Mouse (Mus musculus) embryonic facial prominence, embryonic 10.5 days (tissue): ENCODE measurements at regions not wholly inside any gene's neighbourhood (a gene's known extent, or its start where the extent isn't known, plus 50 kb on each side); places are given as distances from the start of the nearest gene placed in this dataset.
"Not testable (repeated sequence)": the region's sequence is repeated elsewhere in the genome, so short reads cannot be mapped to it uniquely, and the experiment has no call there.

Experiments used
- DNase-seq: peaks from one replicate; pipeline ENCODE4 v3.0.0-alpha.2; 2017; ENCODE audit warnings: low spot score
- H3K27ac ChIP-seq: fragments of 300-500 bp; sonication (generic); replicated peaks from 2 replicates; pipeline ENCODE4 v1.5.1; 2016; ENCODE audit warnings: mild to moderate bottlenecking
- H3K27me3 ChIP-seq: fragments of 300-500 bp; sonication (generic); replicated peaks from 2 replicates; pipeline ENCODE4 v1.6.1; 2016; ENCODE audit warnings: low read depth, mild to moderate bottlenecking; ENCODE audit not compliant: poor library complexity, severe bottlenecking
- H3K36me3 ChIP-seq: fragments of 300-500 bp; sonication (generic); replicated peaks from 2 replicates; pipeline ENCODE4 v1.6.1; 2016; ENCODE audit warnings: mild to moderate bottlenecking, moderate library complexity
- H3K4me1 ChIP-seq: fragments of 300-500 bp; sonication (generic); 2 replicates; pipeline ENCODE4 v1.6.1; 2016
- H3K4me3 ChIP-seq: fragments of 300-500 bp; sonication (generic); 2 replicates; pipeline ENCODE4 v1.5.1; 2016; ENCODE audit warnings: mild to moderate bottlenecking, moderate library complexity
- H3K9me3 ChIP-seq: fragments of 300-500 bp; sonication (generic); 2 replicates; pipeline ENCODE4 v1.6.1; 2016; ENCODE audit warnings: mild to moderate bottlenecking
- WGBS: fragments of 180-500 bp; shearing (Covaris S2); methylation state at CpG from one replicate; pipeline ENCODE4 v1.1.7; 2016; 5-methylcytosine and 5-hydroxymethylcytosine counted together

DNA sequence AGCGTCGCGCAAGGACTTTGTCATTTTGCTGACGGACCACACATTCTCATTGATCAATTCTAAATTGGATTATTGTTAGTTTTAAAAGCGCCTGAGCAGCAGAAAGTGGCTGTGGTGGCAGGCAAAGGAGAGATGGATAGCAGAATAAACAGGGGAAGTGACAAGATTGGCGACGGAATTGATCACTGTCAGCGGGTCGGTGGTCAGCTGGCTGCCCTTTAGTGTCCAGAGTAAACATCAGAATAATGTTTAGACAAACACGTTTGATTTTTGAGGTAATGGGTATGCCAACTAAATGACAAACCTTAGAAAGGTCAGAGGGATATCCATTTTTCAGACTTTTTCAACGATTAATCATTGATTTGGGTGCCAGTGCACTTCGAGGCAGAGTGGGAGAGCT lies 292.2 kb downstream of the Setd4 start:
- H3K27me3 ChIP-seq: no peaks in the 10 kb centered on the region; the same call in 1 of the 2 replicates
- WGBS: 87% methylated on average over 12 of the region's 12 CpGs
- no peak for DNase-seq
- H3K36me3 ChIP-seq: no peaks in the 10 kb centered on the region
- H3K27ac ChIP-seq: no peak overlapping the region
- no peaks in the 10 kb centered on the region for H3K4me1 ChIP-seq
- no peak overlapping the region for H3K4me3 ChIP-seq
- peaks cover 10% of the 10 kb centered on the region for H3K9me3 ChIP-seq

DNA sequence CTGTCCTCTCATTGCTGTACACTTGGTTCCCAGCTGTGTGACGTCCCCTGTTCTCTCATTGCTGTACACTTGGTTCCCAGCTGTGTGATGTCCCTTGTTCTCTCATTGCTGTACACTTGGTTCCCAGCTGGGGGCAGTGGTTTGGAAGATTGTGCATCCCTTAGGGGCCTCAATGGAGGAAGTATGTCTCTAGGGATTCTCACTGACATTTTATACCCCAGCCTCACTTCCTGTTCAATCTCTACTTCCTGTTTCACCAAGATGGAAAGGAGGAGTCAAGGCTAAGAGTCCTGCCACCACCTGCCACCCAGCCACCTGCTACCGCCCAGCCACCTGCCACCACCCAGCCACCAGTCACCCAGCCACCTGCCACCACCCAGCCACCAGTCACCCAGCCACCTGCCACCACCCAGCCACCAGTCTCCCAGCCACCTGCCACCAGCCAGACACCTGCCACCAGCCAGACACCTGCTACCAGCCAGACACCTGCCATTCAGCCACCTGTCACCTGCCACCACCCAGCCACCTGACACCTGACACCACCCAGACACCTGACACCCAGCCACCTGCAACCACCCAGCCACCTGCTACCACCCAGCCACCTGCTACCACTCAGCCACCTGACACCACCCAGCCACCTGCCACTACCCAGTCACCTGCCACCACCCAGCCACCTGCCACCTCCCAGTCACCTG lies 295.1 kb downstream of the Setd4 start:
- H3K9me3 ChIP-seq: peaks cover 10% of the 10 kb centered on the region
- no peaks in the 10 kb centered on the region for H3K4me1 ChIP-seq
- 85% methylated on average over 2 of the region's 2 CpGs for WGBS
- H3K4me3 ChIP-seq: no peak overlapping the region
- no peak for DNase-seq
- H3K27me3 ChIP-seq: no peaks in the 10 kb centered on the region; the same call in 1 of the 2 replicates
- H3K27ac ChIP-seq: no peak overlapping the region
- H3K36me3 ChIP-seq: no peaks in the 10 kb centered on the region

DNA sequence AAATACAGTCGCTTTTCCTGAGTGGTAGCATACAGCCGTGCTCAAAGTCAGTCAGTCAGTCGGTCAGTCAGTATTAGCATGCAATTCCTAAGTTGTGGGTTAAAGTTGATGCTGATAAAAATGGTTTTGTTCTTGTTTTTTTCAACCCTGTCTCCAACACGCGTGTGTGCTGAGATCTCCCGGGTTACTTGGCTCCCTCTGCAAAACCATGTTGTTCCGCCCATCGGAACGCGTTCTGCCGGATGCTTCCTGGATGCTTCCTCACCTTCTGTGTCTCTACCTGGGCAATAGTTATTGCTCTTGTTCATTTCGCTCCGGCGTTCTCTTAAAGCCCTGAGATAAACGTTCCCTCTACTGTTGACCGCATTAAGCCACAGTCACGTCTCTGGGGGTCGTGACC lies 296.9 kb downstream of the Setd4 start:
- DNase-seq: no peak
- H3K27me3 ChIP-seq: no peaks in the 10 kb centered on the region
- 93% methylated on average over 18 of the region's 18 CpGs for WGBS
- no peak overlapping the region for H3K4me3 ChIP-seq
- peaks cover 5% of the 10 kb centered on the region; the same call in 1 of the 2 replicates for H3K4me1 ChIP-seq
- no peaks in the 10 kb centered on the region for H3K36me3 ChIP-seq
- H3K27ac ChIP-seq: no peak overlapping the region
- H3K9me3 ChIP-seq: peaks cover 10% of the 10 kb centered on the region

GRCm38 (mm10) chr16:93306140-93306539 lies 297.7 kb downstream of the Setd4 start:
- WGBS: 72% methylated on average over 7 of the region's 7 CpGs
- not testable (repeated sequence) for H3K4me1 ChIP-seq, H3K27ac ChIP-seq, H3K27me3 ChIP-seq, H3K36me3 ChIP-seq, H3K4me3 ChIP-seq, DNase-seq
- H3K9me3 ChIP-seq: peaks cover 10% of the 10 kb centered on the region

DNA sequence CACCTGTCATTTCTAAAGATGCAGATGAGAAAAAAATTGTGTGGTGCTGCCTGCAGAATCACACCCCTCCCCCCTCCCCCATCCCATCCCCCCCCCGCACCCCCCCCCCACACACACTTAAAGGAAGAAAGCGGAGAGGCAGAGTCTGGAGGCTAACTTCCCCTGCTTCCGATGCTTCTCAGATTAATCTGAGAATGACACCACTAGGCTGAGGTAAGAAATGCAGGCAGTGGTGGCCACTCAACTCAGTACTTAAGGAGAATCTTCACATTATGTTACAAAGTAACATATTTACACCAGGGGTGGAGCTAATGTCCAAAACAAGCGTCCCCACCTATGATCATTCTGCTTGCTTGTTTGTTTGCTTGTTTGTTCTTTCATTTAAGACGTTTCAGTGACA lies 309.4 kb downstream of the Setd4 start:
- Histone ChIP-seq H3K27me3 (peaks cover 39% of the 10 kb centered on the region), H3K27ac (no peak overlapping the region), H3K4me3 (no peak overlapping the region), H3K4me1 (peaks cover 15% of the 10 kb centered on the region), H3K9me3 (no peaks in the 10 kb centered on the region), H3K36me3 (no peaks in the 10 kb centered on the region)
- DNase-seq: no peak
- 35% methylated on average over 5 of the region's 5 CpGs for WGBS

GRCm38 (mm10) chr16:93292965-93293653 lies 310.8 kb downstream of the Setd4 start:
- Histone ChIP-seq H3K4me1 (peaks cover 15% of the 10 kb centered on the region), H3K9me3 (no peaks in the 10 kb centered on the region), H3K4me3 (no peak overlapping the region), H3K27ac (peak overlapping the region; percentile 66; the same call in 1 of the 2 replicates), H3K27me3 (peaks cover 41% of the 10 kb centered on the region), H3K36me3 (no peaks in the 10 kb centered on the region)
- 30% methylated on average over 13 of the region's 13 CpGs for WGBS
- peak; percentile 81 for DNase-seq

DNA sequence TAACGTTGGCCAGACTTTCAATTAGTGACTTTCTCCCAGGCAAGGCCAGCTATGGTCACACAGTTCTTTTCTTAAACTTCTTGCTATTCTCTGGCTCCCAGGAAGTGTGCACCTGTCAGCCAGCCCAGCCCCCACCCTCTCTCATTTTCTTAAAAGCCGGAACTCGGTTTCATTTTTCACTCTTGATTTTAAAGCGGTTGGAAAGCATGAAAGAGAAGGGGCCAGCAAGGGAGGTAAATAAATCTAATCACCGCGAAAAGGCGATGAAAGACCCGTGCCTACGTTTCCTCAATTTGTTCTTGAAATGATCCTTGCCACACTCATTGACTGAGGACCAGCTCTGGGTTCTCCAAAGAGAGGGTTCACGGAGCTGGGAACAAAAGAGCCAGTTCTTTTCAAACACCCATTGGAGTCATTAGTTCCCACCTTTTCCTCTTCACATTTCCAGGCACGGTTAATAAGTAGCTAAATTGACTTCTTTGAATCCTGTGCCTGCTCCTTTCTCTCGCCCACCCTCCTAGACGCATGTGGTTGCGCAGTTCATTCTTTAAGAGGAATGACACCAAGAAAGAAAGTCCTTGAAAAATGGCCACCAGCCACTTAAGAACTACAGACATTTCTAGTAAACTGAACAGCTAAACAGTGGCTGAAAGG lies 311.6 kb downstream of the Setd4 start:
- Histone ChIP-seq H3K27ac (0 out of 2 replicates have a peak overlapping the region, but pooled peaks have one; percentile 66), H3K4me1 (peaks cover 15% of the 10 kb centered on the region), H3K9me3 (no peaks in the 10 kb centered on the region), H3K27me3 (peaks cover 40% of the 10 kb centered on the region), H3K4me3 (no peak overlapping the region), H3K36me3 (no peaks in the 10 kb centered on the region)
- no peak for DNase-seq
- 56% methylated on average over 14 of the region's 14 CpGs for WGBS

DNA sequence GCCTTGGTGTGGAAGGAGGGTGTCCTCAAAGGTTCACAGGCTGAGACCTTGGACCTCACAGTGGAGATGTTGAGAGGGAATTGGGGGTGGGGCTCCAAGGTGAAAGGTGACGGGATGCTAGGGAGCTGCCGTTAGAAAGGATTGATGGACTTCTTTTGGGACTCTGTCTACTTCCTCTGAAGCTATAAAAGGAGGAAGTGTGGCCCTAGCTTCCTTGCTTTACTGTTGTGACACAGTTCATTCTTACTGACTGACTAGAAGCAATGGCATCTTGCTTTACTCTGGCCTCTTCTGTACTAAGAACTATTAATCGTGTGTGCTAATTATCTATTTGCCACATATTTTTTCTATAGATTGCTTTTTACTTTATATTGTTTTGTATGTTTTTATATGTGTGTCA lies 315.8 kb downstream of the Setd4 start:
- 79% methylated on average over 3 of the region's 3 CpGs for WGBS
- no peak for DNase-seq

DNA sequence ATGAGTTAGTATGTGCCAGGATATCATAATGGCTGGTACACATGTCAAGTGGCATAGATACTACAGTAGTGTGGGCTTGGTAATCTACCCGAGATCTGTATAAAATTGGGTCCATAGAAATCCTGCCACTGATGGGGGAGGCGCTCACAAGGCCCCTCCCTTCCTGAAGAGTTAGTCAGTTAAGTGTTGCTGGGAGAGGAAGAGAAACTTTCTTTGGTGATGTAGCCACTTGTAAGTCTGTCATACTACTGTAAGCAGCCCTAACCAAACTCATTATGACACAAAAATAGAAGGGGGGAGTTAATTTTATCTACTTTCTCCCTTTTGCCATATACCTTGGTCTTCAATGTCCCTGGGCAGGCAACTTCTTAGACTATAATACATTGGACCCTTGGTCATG lies 316.3 kb downstream of the Setd4 start:
- peaks cover 13% of the 10 kb centered on the region for H3K27me3 ChIP-seq
- 79% methylated on average over 2 of the region's 2 CpGs for WGBS
- peaks cover 6% of the 10 kb centered on the region for H3K4me1 ChIP-seq
- no peak overlapping the region for H3K27ac ChIP-seq
- no peak overlapping the region for H3K4me3 ChIP-seq
- no peaks in the 10 kb centered on the region for H3K9me3 ChIP-seq
- DNase-seq: no peak
- no peaks in the 10 kb centered on the region for H3K36me3 ChIP-seq

More for the DNA sequence above, 315.8 kb downstream of the Setd4 start:
- Histone ChIP-seq H3K27me3 (peaks cover 18% of the 10 kb centered on the region), H3K9me3 (no peaks in the 10 kb centered on the region), H3K36me3 (no peaks in the 10 kb centered on the region), H3K4me1 (peaks cover 12% of the 10 kb centered on the region), H3K4me3 (no peak overlapping the region), H3K27ac (no peak overlapping the region)

DNA sequence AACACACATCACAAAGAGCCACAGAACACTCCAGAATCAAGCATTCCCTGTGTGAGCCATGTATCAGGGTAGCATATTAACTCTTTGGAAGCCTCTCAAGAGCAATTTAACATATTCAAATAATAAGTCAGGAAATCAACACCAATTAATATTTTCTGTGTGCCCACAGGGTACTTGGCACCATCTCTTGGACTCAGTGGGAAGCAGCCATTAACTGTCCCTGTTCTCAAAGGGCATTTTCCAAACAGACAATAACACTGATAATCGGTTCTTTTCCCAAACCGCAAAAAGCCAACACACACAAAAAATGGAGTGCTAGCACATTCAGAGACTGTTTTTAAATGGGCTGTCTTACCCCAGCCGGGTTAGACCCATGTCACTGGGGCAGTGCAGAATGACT lies 317.0 kb downstream of the Setd4 start:
- WGBS: 92% methylated on average over 3 of the region's 3 CpGs
- H3K36me3 ChIP-seq: no peaks in the 10 kb centered on the region
- peaks cover 15% of the 10 kb centered on the region for H3K27me3 ChIP-seq
- H3K9me3 ChIP-seq: no peaks in the 10 kb centered on the region
- H3K4me3 ChIP-seq: no peak overlapping the region
- DNase-seq: no peak
- no peak overlapping the region for H3K27ac ChIP-seq
- no peaks in the 10 kb centered on the region for H3K4me1 ChIP-seq

GRCm38 (mm10) chr16:93285191-93285590 lies 318.7 kb downstream of the Setd4 start:
- Histone ChIP-seq H3K4me1 (no peaks in the 10 kb centered on the region), H3K27ac (no peak overlapping the region), H3K36me3 (no peaks in the 10 kb centered on the region), H3K9me3 (no peaks in the 10 kb centered on the region), H3K27me3 (peaks cover 12% of the 10 kb centered on the region), H3K4me3 (no peak overlapping the region)
- 91% methylated on average over 6 of the region's 6 CpGs for WGBS
- no peak for DNase-seq

DNA sequence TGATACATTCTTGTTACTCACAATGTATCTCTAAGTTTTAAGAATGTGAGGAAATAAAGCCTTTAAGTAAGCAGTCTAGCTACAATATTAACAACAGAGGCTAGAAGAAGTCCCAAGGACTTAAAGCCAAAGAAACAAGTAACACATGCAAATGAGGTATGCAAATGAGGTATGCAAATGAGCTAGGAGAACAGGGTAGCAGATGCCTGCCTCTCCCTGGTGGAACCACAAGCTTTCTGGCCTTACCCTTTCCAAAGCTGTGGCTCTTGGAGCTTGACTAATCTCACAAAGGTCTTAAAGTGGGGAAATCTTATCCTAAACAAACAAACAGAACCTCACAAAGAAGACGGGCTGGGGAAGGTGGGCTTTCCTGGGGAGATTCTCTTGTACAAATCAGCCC lies 322.1 kb downstream of the Setd4 start:
- H3K27me3 ChIP-seq: peaks cover 5% of the 10 kb centered on the region; the same call in 1 of the 2 replicates
- H3K4me3 ChIP-seq: no peak overlapping the region
- H3K4me1 ChIP-seq: no peaks in the 10 kb centered on the region
- H3K27ac ChIP-seq: no peak overlapping the region
- H3K9me3 ChIP-seq: no peaks in the 10 kb centered on the region
- no peaks in the 10 kb centered on the region for H3K36me3 ChIP-seq
- no peak for DNase-seq
- WGBS: 17% methylated on average over 1 of the region's 1 CpGs

- DNase-seq: peak; percentile 34
- Histone ChIP-seq H3K4me3 (no peak overlapping the region), H3K9me3 (no peaks in the 10 kb centered on the region), H3K27ac (no peak overlapping the region), H3K36me3 (no peaks in the 10 kb centered on the region), H3K27me3 (peaks cover 17% of the 10 kb centered on the region), H3K4me1 (peaks cover 10% of the 10 kb centered on the region; the same call in 1 of the 2 replicates)
- 50% methylated on average over 8 of the region's 8 CpGs for WGBS
These were observed 331.2 kb downstream of the Setd4 start for GRCm38 (mm10) chr16:93272636-93273035.
